Mouse (Mus musculus) granulocyte monocyte progenitor cell, adult 5-6 weeks (primary cell): ENCODE data around the gene Gm20538. TPM values are rescaled to one million over a fixed set of nuclear protein-coding genes. Genes with fewer than 3 reads are reported as not detected.

Experiments used
- ATAC-seq: replicated peaks from 2 replicates; pipeline ENCODE4 v1.8.0; 2016; ENCODE audit warnings: mild to moderate bottlenecking, moderate TSS enrichment, inconsistent platforms; ENCODE audit not compliant: poor library complexity, severe bottlenecking
- total RNA-seq, 2 experiments: library from RNA; stranded (forward) in 1 of 2; stranded (reverse) in 1 of 2; fragments of 200-712, 200-1000 nt in 1 of 2; fragments of >200 nt in 1 of 2; fragmentation: Nextera tagmentation in 1 of 2; gene quantifications; 2 replicates each; pipeline ENCODE4 v1.2.3; 2014 to 2017

The Gm20538 gene
- total RNA-seq (2014; fragmentation: Nextera tagmentation) (not detected in 2 replicates), total RNA-seq (2017) (not detected in 2 replicates)

DNA sequence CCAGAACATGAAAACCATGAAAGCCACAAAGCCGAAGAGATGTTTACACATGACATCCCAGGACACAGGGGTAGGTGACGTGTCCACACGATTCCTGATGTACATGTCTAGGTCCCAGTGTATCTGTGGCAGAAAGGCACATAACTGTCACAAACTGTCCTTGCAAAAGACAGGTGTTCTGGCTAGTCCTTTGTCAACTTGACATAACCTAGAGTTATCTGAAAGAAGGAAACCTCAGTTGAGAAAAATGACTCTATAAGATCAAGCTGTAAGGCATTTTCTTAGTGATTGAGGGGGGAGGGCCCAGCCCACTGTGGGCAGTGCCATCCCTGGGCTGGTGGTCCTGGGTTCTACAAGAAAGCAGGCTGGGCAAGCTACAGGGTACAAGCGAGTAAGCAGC, at the start of gene Gm20538:
Gm20538 (minus strand) TSS at position 101 of the 400 bp plus-strand sequence.
- no peak for ATAC-seq

GRCm38 (mm10) chr19:44594180-44594579, 41.5 kb upstream of the Gm20538 start:
- ATAC-seq: no peak

GRCm38 (mm10) chr19:44591638-44592037, 39.0 kb upstream of the Gm20538 start:
- no peak for ATAC-seq

GRCm38 (mm10) chr19:44590992-44591391, 38.4 kb upstream of the Gm20538 start:
- ATAC-seq: peak; percentile 66

GRCm38 (mm10) chr19:44589591-44590223, 37.1 kb upstream of the Gm20538 start:
- ATAC-seq: no peak

GRCm38 (mm10) chr19:44588036-44588435, 35.4 kb upstream of the Gm20538 start:
- no peak for ATAC-seq

DNA sequence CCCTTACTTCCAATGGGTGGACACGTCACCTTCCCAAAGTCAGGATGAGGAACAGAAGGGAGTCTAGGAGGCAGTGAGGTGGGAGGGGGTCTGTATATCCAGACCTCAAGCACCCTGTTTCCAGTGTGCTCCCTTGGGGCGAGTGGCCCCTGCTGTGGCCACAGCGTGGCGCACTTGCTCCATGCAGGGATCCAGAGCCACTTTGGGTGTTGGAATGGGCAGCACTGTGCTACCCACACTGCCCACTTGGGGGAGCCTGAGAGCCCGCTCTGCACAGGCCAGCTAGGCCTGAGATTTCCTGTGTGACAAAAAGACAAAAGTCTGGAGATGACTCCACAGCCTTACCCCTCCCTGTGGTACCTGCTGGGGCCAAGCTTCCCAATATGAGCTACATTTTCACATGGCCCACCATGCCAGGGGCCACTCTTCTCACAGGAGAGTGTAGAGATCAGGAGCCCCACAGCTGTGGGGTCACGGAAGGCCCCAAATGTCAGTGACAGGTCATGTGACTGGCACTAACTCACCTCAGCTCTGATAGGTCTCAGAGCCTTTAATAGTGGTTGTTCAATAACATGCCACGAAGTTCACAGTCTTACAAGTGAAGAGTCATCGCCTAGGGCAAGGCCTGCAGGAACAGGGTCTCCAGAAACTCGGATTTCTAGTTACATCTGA, 30.1 kb upstream of the Gm20538 start:
- ATAC-seq: peak; percentile 94

DNA sequence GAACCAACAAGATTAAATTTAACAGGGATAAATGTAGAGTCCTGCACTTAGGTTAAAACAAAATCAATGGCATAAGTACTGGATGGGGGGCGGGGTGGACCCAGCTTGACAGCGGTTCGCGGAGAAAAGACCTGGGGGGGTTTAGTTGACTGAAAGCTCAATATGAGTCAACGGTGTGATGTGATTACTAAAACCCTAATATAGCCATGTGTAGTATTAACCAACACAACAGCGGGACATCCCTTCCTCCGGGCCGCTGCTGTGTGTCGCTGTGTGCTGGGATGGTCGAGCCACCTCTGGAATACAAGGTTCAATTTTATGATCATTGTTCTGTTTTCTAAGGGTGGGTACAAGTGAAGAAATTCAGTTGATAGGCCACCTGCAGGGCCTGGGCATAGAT, 29.5 kb upstream of the Gm20538 start:
- no peak for ATAC-seq

DNA sequence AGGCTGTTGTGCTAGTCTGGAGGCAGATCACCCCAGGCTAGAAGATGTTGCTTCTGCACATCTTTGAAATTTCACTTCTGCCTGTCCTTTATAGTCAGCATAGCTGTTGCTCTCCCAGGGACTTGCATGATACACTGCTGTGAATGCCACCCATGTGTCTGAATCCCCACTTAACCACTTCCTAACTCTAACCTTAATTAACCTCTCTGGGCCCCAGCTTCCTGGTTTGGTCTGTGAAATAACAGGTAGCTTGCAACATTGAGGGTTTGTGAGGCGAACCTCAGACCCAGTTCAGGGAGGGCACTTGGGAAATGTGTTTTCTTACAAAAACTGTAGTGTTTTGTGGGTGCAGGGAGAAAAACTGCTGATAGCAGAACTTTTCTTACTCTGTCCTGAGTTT, 25.4 kb upstream of the Gm20538 start:
- ATAC-seq: peak; percentile 68

DNA sequence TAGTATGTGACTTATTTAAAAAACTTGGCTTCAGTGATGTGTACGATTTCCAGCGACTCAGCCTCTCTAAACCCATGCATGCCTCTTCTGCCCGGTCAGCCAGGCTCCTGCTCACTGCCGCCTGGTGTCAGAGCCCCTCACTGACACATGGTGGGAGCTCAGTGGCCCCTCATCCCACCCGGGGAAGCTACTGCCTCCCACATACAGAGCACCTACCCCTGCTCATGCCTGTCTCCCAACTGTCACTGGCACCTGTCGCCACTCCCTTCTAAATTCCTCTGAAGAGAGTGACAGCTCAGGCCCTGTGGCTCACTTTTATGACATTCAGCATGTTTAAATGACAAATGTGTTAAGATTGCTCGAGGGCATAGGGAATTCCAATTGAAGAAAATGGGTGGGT, 23.6 kb upstream of the Gm20538 start:
- ATAC-seq: no peak

GRCm38 (mm10) chr19:44567763-44568162, 15.1 kb upstream of the Gm20538 start:
- ATAC-seq: no peak

DNA sequence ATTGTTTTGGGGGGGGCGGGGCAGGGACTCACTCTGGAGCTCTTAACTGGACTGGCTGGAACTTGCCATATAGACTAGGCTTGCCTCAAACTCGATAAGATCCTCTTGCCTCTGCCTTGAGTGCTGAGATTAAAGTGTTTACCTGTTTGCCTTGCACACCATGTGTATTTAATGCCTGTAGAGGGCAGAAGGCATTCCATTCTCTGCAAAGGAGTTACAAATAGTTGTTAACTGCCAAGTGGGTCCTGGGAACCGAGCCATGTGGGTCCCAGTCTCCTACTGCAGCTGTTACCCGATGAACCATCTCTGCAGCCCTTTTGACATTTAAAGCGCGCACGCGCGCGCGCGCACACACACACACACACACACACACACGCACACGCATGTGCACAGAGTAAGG, 11.4 kb upstream of the Gm20538 start:
- no peak for ATAC-seq

DNA sequence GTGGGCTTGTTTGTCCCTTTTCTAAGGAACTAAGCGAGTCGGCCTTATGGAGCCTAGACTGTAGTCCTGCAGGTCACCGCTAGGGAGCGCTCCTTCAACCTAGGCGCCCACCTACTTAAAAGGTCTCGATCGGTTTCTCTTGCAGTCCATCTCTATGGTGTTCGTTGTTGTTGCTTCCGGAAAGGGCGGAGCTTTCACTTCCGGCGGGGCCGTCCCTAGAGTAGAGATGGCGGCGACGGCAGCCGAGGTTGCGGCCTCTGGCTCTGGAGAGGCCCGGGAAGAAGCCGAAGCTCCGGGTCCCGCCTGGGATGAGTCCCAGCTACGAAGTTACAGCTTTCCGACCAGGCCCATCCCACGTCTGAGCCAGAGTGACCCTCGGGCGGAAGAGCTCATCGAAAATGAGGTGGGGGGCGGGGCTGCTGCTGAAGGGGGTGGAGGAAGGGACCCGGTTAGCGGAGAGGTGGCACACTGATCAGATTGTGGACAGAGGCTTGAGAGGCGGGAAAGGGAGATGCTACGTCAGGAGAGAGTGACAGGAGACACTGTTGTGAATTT, 10.1 kb upstream of the Gm20538 start, which contains the start of gene Hif1an:
Hif1an (plus strand) TSS at position 199 of the 555 bp plus-strand sequence.
- ATAC-seq: peak; percentile 98

DNA sequence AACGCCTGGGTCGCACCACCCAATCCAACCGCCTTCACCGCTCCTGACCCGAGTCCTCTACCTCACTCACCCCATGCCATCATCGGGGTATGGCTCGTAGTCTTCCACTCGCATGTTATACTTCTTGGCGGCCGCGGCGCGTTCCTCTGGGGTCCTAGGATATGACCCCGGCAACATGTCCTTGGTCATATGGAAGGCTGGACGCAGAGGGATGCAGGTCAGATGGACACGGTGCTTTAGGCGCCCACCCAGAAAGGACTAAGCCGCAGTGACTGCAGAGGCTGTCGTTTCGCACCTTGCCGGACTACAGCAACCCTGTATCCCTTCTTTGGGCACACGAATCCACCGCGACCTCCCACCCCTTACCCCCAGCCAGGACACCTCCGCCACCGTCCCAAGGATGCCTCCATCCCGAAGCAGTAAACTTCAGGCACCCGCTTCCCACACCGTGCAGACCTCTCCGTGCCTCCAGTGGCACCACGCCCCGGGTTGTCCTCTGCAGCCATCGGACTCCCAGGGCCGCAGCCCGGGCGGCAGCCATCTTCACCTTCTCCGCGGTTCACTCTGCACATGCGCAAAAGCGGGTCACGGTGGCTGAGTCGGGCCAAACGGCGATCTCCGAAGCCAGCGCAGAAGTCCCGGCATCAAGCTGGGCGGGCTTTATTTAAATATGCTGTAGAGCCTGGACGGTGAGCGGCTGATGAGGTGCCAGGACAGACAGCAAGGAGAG, 2.4 kb upstream of the Gm20538 start, which contains the start of gene Ndufb8:
Ndufb8 (minus strand) TSS at position 580 of the 730 bp plus-strand sequence.
- peak; percentile 91 for ATAC-seq

GRCm38 (mm10) chr19:44554490-44554860, 1.8 kb upstream of the Gm20538 start:
- ATAC-seq: peak; percentile 58

DNA sequence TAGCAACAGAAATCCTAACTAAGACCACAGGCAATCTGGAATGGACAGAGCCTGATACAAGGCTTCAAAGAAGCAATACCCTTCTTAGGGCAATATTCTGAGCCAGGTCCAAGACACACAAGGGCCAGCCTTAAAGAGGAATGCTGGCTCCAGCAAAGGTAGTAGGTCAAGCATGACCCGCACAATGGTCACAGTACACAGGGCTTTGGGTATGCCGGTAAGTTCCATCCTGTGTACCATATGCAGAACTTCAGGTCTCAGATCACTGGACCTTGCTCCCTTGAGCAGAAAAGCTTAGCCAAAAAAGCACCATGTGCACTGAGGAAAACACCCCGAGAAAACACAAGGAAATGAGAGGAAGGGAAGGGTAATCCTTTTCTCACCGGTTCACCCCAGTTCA, 655 bp upstream of the Gm20538 start:
- no peak for ATAC-seq

GRCm38 (mm10) chr19:44545321-44546041, 7.2 kb downstream of the Gm20538 start, which contains the start of gene Sec31b:
Gene Sec31b, minus strand, starts transcription at chr19:44545864.
- ATAC-seq: peak; percentile 59

- peak; percentile 71 for ATAC-seq
Measured at GRCm38 (mm10) chr19:44544775-44545174, 7.9 kb downstream of the Gm20538 start.

DNA sequence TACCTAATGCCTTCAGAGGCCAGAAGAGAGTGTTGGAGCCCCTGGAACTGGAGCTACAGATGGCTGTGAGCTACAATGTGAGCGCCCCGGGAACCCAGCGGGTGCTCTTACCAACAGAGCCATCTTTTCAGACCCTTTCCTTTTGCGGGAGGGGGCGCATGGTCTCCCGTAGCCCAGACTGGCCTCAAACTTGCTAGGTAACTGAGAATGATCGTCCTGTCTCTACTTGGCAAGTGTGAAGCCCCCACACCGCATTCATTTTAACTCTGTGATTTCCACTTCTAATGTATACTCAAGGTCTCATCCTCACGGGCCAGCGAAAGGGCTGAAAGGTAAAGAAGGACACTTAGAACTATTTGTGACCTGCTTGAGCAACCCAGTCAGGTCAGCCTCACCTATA, 8.3 kb downstream of the Gm20538 start:
- ATAC-seq: no peak

DNA sequence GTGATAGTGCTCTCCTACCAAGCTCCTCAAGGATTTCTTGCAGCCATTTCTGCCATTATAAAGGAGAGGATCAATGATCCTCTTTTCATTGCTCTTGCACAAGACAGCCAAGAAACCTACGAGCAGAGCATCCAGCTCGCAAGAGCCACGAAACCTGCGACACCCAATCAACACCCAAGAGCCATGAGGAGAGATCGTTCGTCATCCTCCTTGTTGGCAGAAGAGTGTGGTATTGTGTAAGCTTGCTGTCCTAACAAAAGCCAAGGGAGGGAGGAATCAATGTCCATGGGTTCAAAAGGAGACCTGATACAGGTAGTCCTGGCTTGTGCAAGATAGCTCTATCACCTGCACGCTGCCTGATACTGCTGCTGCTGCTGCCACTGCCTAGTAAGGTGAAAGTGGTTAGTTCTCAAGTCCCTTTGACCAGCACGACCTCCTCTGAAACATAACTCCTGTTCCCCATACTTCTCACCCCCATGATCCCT, 9.9 kb downstream of the Gm20538 start:
- no peak for ATAC-seq
